Comparison of ENCODE assay signal across 26 mouse cellular contexts in the genomic region with DNA sequence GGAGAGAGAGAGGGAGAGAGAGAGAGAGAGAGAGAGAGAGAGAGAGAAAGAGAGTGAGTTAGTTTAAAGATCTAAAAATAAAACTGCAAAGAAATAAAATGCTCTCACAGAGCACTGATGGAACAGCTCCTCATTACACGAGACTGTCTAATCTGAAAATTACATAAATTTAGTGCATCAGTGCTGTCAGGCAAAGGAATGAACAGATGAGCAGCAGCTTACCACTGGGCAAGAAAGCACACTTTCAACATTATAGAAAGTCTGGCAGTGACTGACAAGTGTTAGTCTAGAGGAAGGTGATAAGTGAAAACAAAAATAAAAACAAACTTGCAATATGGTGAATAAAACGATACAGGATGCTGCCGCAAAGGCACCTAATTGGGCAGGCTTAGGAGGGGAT.
"Had no signal": no experiment of that assay in that cellular context is flagged by ENCODE, and none has a peak within 500 bp of the region (broad histone marks: within the 10 kb centered on the region; RNA-seq: fewer than 3 reads in every experiment).

No protein-coding gene starts in this region.

- ATAC-seq: hindbrain, embryonic 16.5 days; inflammation-experienced regulatory T-cells, adult 6 months; intestine, embryonic 15.5 days; intestine, postnatal 0 days had no signal

- H3K9ac ChIP-seq: heart, embryonic 13.5 days; heart, embryonic 15.5 days; hindbrain, embryonic 13.5 days; intestine, embryonic 15.5 days; limb, embryonic 12.5 days; liver, embryonic 13.5 days; liver, embryonic 15.5 days had no signal

- H3K4me3 ChIP-seq: heart, embryonic 13.5 days; heart, embryonic 15.5 days; hindbrain, embryonic 13.5 days; intestine, embryonic 15.5 days; layer of hippocampus, adult 2 months; left cerebral cortex, adult 2 months; limb, embryonic 10.5 days; limb, embryonic 12.5 days; liver, embryonic 13.5 days; liver, embryonic 15.5 days had no signal

- H3K4me2 ChIP-seq: heart, embryonic 11.5 days; heart, embryonic 13.5 days; heart, embryonic 15.5 days; hindbrain, embryonic 13.5 days; intestine, embryonic 15.5 days; limb, embryonic 12.5 days; liver, embryonic 11.5 days; liver, embryonic 13.5 days; liver, embryonic 15.5 days had no signal

- H3K4me1 ChIP-seq: intestine, embryonic 15.5 days; limb, embryonic 12.5 days; liver, embryonic 13.5 days; liver, embryonic 15.5 days had no signal

- H3K27ac ChIP-seq: heart, embryonic 13.5 days; heart, embryonic 15.5 days; hindbrain, embryonic 13.5 days; intestine, embryonic 15.5 days; layer of hippocampus, adult 2 months; left cerebral cortex, adult 2 months; limb, embryonic 10.5 days; limb, embryonic 12.5 days; liver, embryonic 13.5 days; liver, embryonic 15.5 days had no signal

- DNase-seq: gastrocnemius, postnatal 14 days; gastrocnemius, postnatal 36 days; heart, adult 18-20 months; heart, postnatal 14 days; heart, postnatal 36 days; kidney, adult 18-20 months; kidney, adult 8-10 months; kidney, postnatal 10 days; kidney, postnatal 25 days; kidney, postnatal 4 days; liver; liver, embryonic 13.5 days had no signal

- H3K36me3 ChIP-seq: heart, embryonic 15.5 days; hindbrain, embryonic 13.5 days; intestine, embryonic 15.5 days; limb, embryonic 10.5 days; limb, embryonic 12.5 days; liver, embryonic 13.5 days; liver, embryonic 15.5 days had no signal

- H3K27me3 ChIP-seq: heart, embryonic 13.5 days; heart, embryonic 15.5 days; hindbrain, embryonic 13.5 days; intestine, embryonic 15.5 days; limb, embryonic 12.5 days; liver, embryonic 13.5 days; liver, embryonic 15.5 days had no signal

- H3K9me3 ChIP-seq: heart, embryonic 13.5 days; heart, embryonic 15.5 days; hindbrain, embryonic 13.5 days; intestine, embryonic 15.5 days; limb, embryonic 10.5 days; limb, embryonic 12.5 days; liver, embryonic 13.5 days; liver, embryonic 15.5 days had no signal
